Mouse (Mus musculus) liver, adult (tissue): ENCODE results near the gene Hivep3.

ENCODE experiments used
- GATA4 ChIP-seq: IDR thresholded peaks from 2 replicates; pipeline ENCODE4 v1.6.1; 2014; ENCODE audit warnings: mild to moderate bottlenecking, low read length; ENCODE audit not compliant: insufficient replicate concordance

Gene Hivep3

DNA sequence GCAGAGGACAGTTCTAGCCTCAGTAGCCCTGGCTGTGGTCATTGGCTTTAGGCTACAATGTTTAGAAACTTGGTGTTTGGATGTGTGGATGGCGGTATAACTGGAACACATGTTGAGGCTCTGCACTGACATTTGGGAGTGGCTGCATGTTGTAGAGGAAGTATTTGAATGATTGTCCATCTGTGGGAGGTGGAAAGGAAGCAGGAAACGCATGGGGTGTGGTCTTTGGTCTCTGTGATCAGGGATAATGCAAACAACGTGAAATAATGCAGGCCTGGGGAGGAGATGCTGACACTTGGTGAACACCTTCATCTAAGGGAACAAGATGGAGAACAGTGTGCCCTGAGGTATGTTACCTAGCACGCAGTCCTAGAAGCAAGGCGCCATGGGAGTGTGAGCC, 100.3 kb downstream of the Hivep3 start:
- no peak for TF ChIP-seq GATA4

DNA sequence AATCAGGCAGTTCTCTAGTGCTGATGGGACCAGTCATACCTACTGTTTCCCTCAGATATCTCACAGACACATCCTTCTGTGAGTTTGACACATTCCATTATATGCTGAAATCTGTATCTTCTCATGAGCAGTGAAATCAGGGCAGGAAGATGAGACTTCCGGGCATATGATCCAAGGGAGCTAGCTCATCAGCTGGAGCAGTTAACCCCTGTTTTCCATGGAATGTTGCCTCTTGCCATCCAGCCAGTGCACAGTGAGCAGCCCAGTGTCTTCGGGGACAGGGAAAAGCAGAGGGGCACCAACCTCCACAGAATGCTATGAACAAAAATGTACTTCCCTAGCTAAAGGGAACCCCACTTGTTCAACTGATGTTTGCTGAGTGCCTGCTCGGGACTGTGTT, 102.6 kb downstream of the Hivep3 start:
- peak; percentile 53; the same call in 1 of the 2 replicates for TF ChIP-seq GATA4

DNA sequence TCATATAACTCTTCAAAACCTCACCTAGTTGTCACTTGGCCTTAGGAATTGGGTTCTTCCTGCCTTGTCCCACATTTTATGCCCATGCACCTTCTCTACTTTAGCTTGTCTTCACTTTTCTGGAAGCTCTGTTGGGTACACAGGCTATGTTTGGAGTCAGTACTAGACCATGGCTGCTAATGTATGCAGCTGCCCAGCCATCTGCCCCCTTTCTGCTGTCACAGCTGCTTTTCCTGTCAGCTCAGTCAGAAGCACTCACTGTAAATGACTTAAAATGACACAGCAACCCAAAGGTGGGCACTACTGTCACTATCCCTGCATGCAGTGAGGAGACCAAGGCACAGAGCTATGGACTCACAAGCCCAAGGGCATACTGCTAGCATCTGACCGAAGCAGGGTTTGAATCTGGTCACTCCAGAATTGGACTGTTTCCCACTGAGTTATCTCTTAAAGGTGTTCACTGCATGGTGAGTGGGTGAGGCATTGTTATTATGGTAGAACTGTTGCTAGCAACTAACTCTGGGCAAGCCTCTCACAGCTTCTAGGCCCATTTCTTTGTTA, 104.0 kb downstream of the Hivep3 start:
- TF ChIP-seq GATA4: no peak

DNA sequence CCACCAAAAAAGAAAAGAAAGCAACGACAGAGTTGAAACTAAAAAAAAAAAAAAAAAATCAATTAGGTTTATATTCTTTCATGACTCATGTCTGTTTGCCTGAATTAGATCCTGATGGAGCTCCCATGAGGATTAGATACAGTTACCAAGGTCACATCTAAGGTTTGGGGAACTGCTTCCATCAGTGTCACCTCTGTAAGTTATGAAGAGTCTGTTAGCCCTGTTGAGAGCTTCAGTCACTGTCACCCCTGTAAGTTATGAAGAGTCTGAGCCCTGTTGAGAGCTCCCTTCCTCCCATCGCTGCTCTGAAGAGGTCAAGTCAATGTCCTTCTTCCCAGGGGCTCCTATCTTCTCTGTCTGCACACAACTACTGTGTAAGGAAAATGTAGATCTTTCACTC, 104.7 kb downstream of the Hivep3 start:
- no peak for TF ChIP-seq GATA4

DNA sequence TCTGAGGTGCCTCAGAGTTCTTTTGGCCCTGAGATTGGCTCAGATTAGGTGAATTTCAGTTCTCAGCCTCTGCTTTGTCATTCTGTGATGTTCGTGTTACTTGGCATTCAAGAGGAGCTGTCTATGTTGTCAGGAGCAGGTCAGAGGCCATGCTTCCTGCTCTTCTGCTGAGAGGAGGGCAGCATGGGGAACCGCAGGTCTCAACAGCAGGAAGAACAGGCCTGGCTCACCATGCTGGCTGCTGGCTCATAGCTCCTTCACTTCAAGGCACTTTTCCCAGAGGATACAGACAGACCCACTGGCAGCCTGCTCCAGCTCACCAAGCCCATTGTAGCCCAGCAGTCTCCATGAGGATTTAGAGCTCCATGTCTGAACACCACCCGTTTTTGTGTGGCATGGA, 109.7 kb downstream of the Hivep3 start:
- TF ChIP-seq GATA4: no peak; the same call in 1 of the 2 replicates

DNA sequence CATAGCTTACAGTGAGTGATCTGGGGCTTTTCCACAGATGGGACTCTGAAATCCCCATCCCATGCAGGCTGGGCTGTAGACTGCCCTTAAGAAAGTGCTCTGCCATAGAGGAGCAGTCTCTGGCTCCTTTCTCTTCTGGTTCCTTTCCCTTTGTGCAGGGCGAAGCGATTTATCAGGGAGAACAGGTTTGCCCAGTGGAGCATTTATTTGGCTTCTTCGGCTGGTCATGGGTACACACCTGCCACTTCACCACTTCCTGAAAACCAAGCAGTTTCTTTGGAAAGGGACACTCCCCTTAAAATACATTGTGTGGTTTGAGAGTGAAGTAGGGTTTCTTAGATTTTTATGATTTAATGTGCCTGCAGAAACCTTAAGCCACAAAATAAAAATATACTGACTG, 110.7 kb downstream of the Hivep3 start:
- TF ChIP-seq GATA4: no peak

DNA sequence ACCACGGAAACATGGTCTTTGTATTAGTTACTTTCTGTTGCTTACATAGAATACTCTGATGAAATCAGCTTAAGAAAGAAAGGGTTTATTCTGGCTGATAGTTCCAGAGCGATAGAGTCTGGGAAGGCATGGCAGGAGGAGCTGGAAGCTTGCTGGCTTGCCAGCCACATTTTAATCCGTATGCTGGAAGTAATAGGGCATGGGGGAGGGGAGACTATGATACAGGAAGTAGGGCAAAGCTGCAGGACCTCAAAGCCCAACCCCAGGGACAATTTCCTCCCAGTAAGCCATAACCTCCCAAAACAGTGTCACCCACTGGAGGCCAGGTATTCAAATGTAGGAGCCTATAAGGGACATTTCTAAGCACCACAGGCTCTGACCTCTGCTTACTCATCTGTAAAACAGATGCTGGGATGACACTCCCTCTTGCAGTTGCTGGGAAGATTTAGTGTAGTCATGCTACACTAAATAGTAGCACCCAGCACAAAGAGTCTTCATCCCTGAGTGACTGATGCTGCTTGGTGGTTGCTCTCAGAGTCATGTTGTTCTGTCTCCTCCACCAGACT, 112.1 kb downstream of the Hivep3 start:
- no peak for TF ChIP-seq GATA4

DNA sequence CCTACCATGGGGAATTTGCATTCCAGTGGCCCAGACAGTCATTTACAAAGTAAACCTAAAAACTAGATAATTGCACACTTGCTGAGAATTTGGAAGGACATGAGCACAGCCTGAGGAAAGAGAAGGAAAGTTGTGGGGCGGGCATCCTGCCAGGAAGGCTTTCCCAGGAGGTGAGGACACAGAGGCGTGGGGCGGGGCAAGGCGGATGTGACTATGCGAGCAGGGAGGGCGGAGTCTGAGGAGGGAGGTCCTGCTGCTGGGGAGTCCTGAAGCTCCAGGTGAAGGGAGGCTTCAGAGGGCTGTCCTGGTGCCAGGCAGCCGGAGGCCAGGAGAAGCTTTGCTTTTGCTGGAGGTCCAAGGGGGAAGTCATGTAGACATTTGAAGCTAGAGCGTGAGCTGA, 118.9 kb downstream of the Hivep3 start:
- TF ChIP-seq GATA4: no peak

DNA sequence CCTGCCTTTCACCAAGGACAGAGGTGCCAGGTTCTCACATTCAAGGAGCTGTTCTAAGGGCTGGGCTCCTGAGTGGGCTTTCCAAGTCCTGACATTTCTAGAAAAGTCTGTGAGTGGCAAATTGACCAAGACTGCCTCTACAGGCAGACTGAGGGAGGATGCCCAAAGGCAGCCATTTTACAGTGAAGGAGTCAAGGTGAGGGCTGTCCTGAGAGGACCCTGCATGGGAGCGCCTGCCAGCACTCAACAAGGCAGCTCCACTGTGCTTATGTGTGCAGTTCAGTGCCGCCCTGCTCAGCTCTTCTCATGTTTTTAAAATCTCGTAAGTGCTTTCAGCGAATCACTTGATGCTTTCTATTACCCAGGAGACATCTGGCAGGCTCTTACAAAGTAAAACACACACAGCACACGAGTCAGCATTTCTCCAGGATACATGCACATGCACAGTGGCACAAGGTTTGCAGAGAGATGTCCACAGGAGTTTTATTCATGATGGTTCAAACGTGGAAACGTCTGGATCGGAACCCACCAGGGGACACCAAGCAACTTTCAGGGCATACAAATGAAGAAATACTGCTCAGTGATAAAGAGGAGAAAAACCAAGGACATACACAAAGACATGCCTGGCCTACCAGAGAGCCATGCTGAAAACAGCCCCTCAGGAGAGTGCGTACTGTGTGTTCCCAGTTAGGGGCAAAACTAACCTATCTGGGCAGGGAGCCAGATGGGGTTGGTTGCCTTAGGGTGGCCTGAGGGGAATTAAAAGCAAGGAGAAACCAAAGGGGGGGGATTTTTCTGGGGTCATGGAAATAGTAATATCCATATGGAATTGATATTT, 120.9 kb downstream of the Hivep3 start:
- TF ChIP-seq GATA4: no peak

DNA sequence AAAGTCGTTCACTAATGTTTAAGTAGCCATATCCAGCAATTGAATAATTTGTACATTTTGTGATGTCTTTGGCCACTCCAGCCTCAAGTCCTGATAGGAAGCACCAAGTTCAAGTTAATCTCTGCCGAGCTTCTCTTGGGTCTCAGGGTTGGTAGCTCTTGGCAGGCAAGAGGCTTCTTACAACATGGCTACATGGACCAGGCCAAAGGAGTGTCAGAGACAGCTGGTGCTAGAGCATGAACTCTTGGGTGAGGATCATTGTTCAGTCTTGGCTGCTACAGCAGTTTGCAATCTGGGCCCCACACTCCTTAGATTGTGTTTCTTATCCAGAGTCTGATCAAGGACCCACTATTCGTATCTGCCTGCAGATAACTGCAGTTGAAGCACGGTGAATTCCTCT, 125.9 kb downstream of the Hivep3 start:
- TF ChIP-seq GATA4: no peak

DNA sequence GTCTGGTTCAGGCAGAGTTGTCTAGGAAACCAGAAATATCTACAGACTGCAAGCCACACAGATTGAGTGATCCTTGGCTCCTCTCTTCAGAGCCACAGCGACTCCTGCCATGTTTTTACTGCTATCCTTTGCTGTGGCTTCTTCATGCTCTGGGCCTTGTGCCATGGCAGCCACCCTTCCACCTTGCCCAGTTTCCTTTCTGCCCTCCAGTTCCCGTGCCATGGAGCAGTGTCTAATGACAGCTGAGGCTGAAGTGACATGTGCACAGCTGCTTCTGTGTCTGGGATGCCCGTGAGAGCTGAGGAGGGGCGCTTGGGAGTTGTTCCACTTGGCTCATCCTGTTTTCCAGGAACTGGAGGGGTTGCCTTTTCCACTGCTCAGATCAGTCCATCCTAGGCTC, 127.4 kb downstream of the Hivep3 start:
- TF ChIP-seq GATA4: no peak

DNA sequence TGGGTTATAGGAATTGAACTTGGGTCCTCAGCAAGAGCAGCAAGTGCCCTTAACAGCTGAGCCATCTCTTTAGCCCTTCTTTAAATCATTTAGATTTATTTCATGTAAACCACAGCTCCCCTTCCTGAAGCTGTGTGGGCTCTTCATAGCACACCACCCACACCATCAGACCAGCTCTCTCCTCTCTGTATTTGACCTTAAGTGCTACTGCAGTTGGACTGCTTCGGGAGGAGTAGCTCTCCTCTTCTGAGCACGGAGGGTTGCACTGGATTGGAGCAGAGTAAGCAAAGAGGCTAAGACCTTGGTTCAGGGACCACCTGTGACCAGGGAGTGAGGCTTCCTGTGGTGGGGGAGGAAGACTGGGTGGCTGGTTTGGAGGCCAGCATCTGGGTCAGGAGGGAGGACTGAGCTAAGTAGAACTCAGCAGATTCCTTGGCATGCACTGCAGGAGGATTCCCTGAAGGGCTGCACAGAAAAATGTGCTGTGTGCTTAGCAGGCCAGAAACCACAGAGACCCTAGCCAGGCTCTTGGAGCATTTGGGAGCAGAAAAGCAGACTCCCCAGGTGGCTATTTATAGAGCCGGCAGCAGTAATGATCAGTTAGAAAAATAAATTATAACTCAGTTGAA, 132.4 kb downstream of the Hivep3 start:
- TF ChIP-seq GATA4: no peak

DNA sequence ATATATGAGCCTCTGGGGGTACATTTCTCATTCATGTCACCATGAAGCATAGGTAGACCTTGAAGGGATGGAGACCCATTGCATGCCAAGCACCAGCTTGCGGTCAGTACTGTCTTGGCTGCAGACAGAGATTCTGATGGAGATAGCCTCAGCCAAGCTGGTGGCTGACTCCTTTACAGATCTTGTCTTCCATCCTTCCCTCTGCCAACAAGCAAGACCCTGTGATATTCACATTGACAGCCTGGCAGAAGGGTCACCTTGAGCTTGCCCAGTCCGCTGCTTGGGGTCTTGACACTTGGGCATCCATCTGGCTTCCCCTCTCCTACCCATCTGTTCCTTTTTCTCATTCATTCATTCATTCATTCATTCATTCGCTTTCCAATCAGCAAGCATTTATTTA, 133.5 kb downstream of the Hivep3 start:
- no peak for TF ChIP-seq GATA4

DNA sequence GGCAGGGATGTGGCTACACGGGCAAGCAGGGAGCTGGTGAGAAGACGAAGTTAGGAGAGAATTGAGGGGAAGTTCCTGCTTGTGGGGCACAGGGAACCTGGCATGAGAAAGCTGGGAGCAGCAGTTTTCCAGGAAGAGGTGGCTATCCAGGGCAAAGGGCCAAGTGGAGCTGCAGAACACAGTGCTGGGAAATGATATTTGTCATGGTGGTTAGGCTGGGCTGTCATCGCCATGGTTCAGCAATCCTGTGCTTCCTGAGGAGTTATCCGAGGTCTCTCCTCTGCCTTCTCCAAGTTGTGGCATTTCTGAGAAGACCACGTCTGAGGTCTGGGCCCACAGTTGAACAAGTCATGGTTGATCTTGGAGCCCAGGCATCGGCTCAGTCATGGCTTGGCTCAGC, 136.8 kb downstream of the Hivep3 start:
- no peak for TF ChIP-seq GATA4

DNA sequence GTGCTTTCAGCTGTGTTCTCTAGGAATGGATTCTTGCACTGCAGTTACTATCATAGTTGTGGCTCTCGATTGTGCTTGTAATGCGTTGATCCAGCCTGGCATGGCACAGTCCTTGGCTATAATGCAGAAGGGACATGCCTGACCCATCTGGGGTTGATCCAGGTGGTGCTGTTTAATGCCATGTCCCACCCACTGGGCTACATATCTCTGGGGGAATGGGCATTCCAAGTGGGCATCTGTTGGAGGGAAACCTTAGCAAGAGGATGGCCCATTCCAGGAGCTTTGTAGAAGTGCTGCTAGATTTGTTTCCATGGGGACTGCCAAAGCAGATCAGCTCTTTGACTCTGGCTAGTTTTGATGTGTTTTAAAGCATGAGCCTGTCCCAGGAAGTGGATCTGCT, 137.9 kb downstream of the Hivep3 start:
- TF ChIP-seq GATA4: no peak
